Mouse (Mus musculus) G1E (cell line): ENCODE results near the gene AC124108.1. TPM values are rescaled to one million over a fixed set of nuclear protein-coding genes. Genes with fewer than 3 reads are reported as not detected.

Source experiments
- ATAC-seq: 2 replicates; pipeline ENCODE4 v1.8.0; 2016; ENCODE audit warnings: mild to moderate bottlenecking; ENCODE audit not compliant: insufficient number of reproducible peaks, poor library complexity, low FRiP score, severe bottlenecking; ENCODE audit errors: extremely low read depth
- DNase-seq: peaks from one replicate; pipeline ENCODE4 v3.0.0; 2012; ENCODE audit warnings: low spot score
- H3K27me3 ChIP-seq: 2 replicates; pipeline ENCODE4 v1.6.1; 2012; ENCODE audit warnings: mild to moderate bottlenecking, low read length, inconsistent platforms; ENCODE audit not compliant: insufficient read depth
- H3K36me3 ChIP-seq: replicated peaks from 2 replicates; pipeline ENCODE3; 2012; ENCODE audit warnings: mild to moderate bottlenecking, inconsistent platforms
- H3K4me1 ChIP-seq: 2 replicates; pipeline ENCODE4 v1.6.1; 2012; ENCODE audit warnings: low read depth, low read length, inconsistent platforms, mixed read lengths; ENCODE audit not compliant: insufficient read depth
- H3K4me3 ChIP-seq: 2 replicates; pipeline ENCODE4 v1.5.1; 2012; ENCODE audit warnings: low read depth, mild to moderate bottlenecking, inconsistent platforms, low read length, moderate library complexity, mixed read lengths
- H3K9me3 ChIP-seq: replicated peaks from 2 replicates; pipeline ENCODE4 v1.6.1; 2012; ENCODE audit warnings: inconsistent platforms
- CTCF ChIP-seq: IDR thresholded peaks from 2 replicates; pipeline ENCODE4 v1.5.1; 2012; ENCODE audit warnings: low read depth, low read length, inconsistent platforms, mixed read lengths
- GATA1 ChIP-seq: IDR thresholded peaks from 2 replicates; pipeline ENCODE4 v1.6.1; 2012; ENCODE audit warnings: borderline replicate concordance, low read length, inconsistent platforms, mixed read lengths
- GATA2 ChIP-seq: IDR thresholded peaks from 2 replicates; pipeline ENCODE4 v1.6.1; 2012; ENCODE audit warnings: low read depth, low read length, inconsistent platforms, borderline replicate concordance
- POLR2AphosphoS5 ChIP-seq: IDR thresholded peaks from 2 replicates; pipeline ENCODE4 v1.6.1; 2012; ENCODE audit warnings: low read depth, low read length, inconsistent platforms; ENCODE audit not compliant: insufficient replicate concordance
- TAL1 ChIP-seq: conservative IDR thresholded peaks from 2 replicates; pipeline ENCODE4 v1.6.1; 2012; ENCODE audit warnings: low read depth, low read length, inconsistent platforms, mixed read lengths
- polyA plus RNA-seq: library from polyadenylated mRNA; stranded (reverse); fragments of >175 nt; gene quantifications from 2 replicates; pipeline ENCODE4 v1.2.3, GENCODE M21; 2012
- total RNA-seq, 2 experiments: library from RNA; stranded (forward) in 1 of 2; stranded (reverse) in 1 of 2; fragments of 200-1000 nt in 1 of 2; fragments of >200 nt in 1 of 2; fragmentation: Nextera tagmentation in 1 of 2; gene quantifications; 2 replicates each; pipeline ENCODE4 v1.2.3; 2014 to 2017

Gene AC124108.1
- not detected in 2 replicates for total RNA-seq (2014; fragmentation: Nextera tagmentation)
- total RNA-seq (2017): under 0.01 and 0.05 TPM in 2 replicates
- not detected in 2 replicates for polyA plus RNA-seq

DNA sequence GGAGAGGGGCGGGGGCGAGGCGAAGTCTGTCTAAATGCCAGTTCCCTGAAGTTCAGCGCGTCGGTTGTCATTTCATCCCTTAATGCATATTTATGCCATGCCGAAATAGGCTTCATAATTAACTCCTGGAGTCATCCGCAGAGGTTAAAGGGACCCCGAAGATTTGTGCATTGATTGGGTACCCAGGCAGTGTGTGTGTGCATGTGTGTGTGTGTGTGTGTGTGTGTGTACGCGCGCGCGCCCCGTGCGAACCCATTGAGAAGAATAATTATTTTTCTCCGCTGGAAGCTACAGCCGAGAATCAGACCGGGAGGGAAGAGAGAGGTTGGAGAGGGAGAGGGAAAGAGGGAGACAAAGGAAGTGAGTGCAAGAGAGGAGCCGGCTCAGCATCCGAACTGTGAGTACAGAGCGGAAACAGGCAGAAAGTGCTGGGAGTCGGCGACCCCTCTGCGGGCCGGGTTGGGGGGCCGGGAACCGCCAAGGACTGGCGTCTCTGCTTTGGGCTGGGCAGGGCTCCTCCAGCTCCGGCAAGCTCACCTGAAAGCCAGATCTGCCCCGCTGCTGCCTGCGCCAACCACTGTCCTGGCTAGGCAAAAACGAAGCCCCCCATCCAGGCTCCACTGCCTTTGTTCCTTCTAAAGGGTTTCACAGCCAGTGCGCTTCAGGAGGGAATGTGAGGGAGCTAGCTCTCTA, at the start of gene AC124108.1, which contains the start of gene Lemd1:
Gene AC124108.1, plus strand, starts transcription at position 365 of the 693 bp plus-strand sequence.
Gene Lemd1, plus strand, starts transcription at position 339 of the 693 bp plus-strand sequence.
- no peaks in the 10 kb centered on the region for H3K36me3 ChIP-seq
- H3K4me1 ChIP-seq: no peaks in the 10 kb centered on the region
- no peak within 1 kb of the TSS for H3K4me3 ChIP-seq
- H3K27me3 ChIP-seq: peaks cover 26% of the 10 kb centered on the region
- ATAC-seq (no peak), DNase-seq (no peak)
- H3K9me3 ChIP-seq: peaks cover 5% of the 10 kb centered on the region
- no peak for TF ChIP-seq GATA2
- TF ChIP-seq TAL1: no peak
- TF ChIP-seq POLR2AphosphoS5: no peak
- TF ChIP-seq GATA1: no peak
- no peak for TF ChIP-seq CTCF

DNA sequence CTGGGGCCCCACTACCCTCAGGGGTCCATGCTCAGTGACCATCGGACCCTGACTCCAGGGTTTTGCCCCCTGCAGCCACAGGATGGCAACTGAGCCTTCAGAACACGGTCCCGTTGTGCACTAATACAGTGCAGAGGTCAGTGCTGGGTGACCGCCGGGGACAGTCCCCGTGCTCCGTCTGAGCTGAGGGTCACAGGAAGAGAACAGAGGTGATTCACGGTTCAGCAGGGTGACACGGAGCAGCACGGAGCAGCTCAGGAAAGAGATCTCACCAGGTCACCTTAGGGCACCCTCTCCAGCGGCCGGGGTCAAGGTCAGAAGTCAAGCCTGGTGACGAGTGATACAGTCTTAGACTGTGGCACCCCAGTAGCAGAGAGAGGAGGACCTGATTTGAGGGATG, 49.5 kb upstream of the AC124108.1 start:
- H3K4me1 ChIP-seq: no peaks in the 10 kb centered on the region

DNA sequence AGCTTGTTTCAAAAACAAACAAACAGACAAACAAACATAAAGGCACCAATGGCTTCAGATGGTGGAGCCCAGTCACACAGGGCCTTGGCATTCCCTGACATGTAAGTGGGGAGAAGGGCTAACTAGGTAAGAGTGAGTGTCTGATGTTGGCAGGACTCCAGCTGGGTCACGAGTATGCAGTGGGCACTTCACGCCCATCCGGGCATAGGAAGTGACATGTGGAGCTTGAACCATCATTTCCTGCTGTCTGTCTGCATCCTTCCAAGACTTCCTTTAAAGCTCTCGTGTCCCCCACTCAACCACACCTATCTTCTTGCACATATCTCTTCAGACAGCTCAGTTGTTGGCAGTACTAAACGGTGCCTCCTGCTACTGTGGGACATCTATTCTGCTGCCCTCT, 48.2 kb upstream of the AC124108.1 start:
- ATAC-seq (no peak), DNase-seq (no peak)
- Histone ChIP-seq H3K9me3 (no peaks in the 10 kb centered on the region), H3K27me3 (peaks cover 40% of the 10 kb centered on the region), H3K36me3 (no peaks in the 10 kb centered on the region), H3K4me3 (no peak overlapping the region), H3K4me1 (no peaks in the 10 kb centered on the region)
- TF ChIP-seq GATA1 (no peak), TAL1 (no peak), GATA2 (no peak), POLR2AphosphoS5 (no peak), CTCF (no peak)

More for the DNA sequence above, 49.5 kb upstream of the AC124108.1 start:
- no peak for ATAC-seq
- Histone ChIP-seq H3K27me3 (peaks cover 44% of the 10 kb centered on the region), H3K9me3 (no peaks in the 10 kb centered on the region), H3K36me3 (no peaks in the 10 kb centered on the region), H3K4me3 (no peak overlapping the region)
- TF ChIP-seq TAL1 (no peak), CTCF (no peak), GATA1 (no peak), POLR2AphosphoS5 (no peak), GATA2 (no peak)
- no peak for DNase-seq

DNA sequence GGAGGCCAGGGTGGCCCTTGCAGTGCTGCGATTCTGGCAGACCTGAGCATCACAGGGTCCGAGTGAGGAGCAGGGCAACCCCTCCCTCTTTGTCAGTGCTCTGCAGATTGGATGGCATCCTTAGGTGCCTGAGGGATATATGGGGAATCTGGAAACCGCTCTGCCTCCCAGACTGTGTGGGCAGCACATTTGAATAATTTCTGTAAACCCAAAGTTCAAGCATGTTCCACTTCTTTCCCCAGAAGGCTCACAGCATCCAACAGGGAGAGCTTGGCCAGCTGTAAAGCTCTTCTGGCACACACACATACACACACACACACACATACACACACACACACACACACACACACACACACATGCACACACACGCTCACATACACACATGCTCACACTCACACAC, 47.5 kb upstream of the AC124108.1 start:
- Histone ChIP-seq H3K36me3 (no peaks in the 10 kb centered on the region), H3K4me1 (no peaks in the 10 kb centered on the region), H3K4me3 (no peak overlapping the region), H3K27me3 (peaks cover 37% of the 10 kb centered on the region), H3K9me3 (no peaks in the 10 kb centered on the region)
- ATAC-seq (no peak), DNase-seq (no peak)
- TF ChIP-seq TAL1: no peak
- no peak for TF ChIP-seq GATA1
- no peak for TF ChIP-seq GATA2
- TF ChIP-seq POLR2AphosphoS5: no peak
- TF ChIP-seq CTCF: no peak

DNA sequence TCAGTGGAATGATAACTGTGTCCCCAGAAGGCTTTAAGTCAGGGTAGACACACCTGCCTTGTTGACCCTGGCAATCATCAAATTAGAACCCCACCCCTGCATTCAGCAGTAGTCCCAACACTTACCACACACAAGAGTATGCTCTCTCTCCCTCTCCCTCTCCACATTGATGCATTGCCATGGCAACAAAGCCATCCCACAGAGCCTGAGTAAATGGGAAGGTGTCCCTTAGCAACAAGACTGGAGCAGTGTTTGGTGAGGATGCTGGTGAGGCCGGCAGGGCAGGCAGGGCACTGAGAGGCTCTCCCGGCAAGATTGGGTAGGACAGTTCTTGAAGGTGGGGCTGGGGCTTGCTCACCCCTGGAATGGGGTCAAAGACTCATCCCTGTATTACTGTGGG, 47.0 kb upstream of the AC124108.1 start:
- DNase-seq: no peak
- Histone ChIP-seq H3K4me1 (no peaks in the 10 kb centered on the region), H3K9me3 (no peaks in the 10 kb centered on the region), H3K27me3 (peaks cover 34% of the 10 kb centered on the region), H3K4me3 (no peak overlapping the region), H3K36me3 (no peaks in the 10 kb centered on the region)
- no peak for ATAC-seq
- TF ChIP-seq POLR2AphosphoS5 (no peak), CTCF (no peak), GATA1 (no peak), TAL1 (no peak), GATA2 (no peak)

DNA sequence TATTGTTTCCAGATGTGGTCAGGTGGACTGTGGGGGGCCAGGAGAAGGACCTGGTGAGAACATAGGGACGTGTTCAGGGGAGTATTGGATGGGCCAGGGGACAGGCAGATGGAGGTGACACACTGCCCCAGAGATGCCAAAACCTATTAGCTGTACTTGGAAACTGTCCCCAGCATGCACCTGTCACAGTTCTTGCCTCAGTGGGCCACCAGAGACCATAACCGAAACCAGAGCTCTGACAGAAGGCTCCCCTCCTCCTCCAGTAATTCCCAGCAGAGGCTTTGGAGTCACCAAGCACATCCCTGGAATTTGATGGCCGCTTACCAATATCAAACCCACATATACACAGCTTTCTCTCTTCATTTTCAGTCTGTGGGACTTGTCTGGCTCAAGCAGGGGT, 46.4 kb upstream of the AC124108.1 start:
- H3K27me3 ChIP-seq: peaks cover 35% of the 10 kb centered on the region
- H3K9me3 ChIP-seq: no peaks in the 10 kb centered on the region

More for the DNA sequence above, 46.4 kb upstream of the AC124108.1 start:
- DNase-seq: no peak
- no peak for TF ChIP-seq POLR2AphosphoS5
- no peak for TF ChIP-seq TAL1
- no peak for TF ChIP-seq CTCF
- TF ChIP-seq GATA1: no peak
- no peak for TF ChIP-seq GATA2
- Histone ChIP-seq H3K4me1 (no peaks in the 10 kb centered on the region), H3K4me3 (no peak overlapping the region), H3K36me3 (no peaks in the 10 kb centered on the region)
- no peak for ATAC-seq
